Mouse (Mus musculus) spleen, adult 2 months (tissue): Measurements from ENCODE around the gene Arpp19. TPM values are rescaled to one million over a fixed set of nuclear protein-coding genes. Genes with fewer than 3 reads are reported as not detected.

Experiments
- DNase-seq, 2 experiments: peaks; one replicate each; pipeline versions ENCODE4 v3.0.0 to v3.0.0-alpha.2; 2012 to 2021; ENCODE audit warnings: low spot score in 2 of 2, low read depth in 1 of 2
- H3K27ac ChIP-seq: fragments of 200-500 bp; 2 replicates; pipeline ENCODE4 v1.5.1; 2012; ENCODE audit warnings: low read length, inconsistent platforms; ENCODE audit not compliant: insufficient read depth
- H3K27me3 ChIP-seq: fragments of 200-500 bp; 2 replicates; pipeline ENCODE4 v1.6.1; 2012; ENCODE audit warnings: mild to moderate bottlenecking, moderate library complexity, low read length, inconsistent platforms; ENCODE audit not compliant: control insufficient read depth, insufficient read depth
- H3K36me3 ChIP-seq: fragments of 200-500 bp; 2 replicates; pipeline ENCODE4 v1.6.1; 2012; ENCODE audit warnings: mild to moderate bottlenecking, low read length, inconsistent platforms; ENCODE audit not compliant: control insufficient read depth, insufficient read depth
- H3K4me1 ChIP-seq: fragments of 200-500 bp; 2 replicates; pipeline ENCODE4 v1.6.1; 2011; ENCODE audit warnings: inconsistent platforms; ENCODE audit not compliant: control insufficient read depth, insufficient read depth, insufficient read length
- H3K4me3 ChIP-seq: fragments of 200-500 bp; 2 replicates; pipeline ENCODE4 v1.5.1; 2011; ENCODE audit warnings: mild to moderate bottlenecking, inconsistent platforms; ENCODE audit not compliant: insufficient read depth, insufficient read length; ENCODE audit errors: extremely low read depth
- CTCF ChIP-seq: fragments of 200-500 bp; IDR thresholded peaks from 2 replicates; pipeline ENCODE4 v1.5.1; 2011; ENCODE audit warnings: mild to moderate bottlenecking, inconsistent platforms; ENCODE audit not compliant: insufficient read depth, insufficient read length, insufficient replicate concordance; ENCODE audit errors: extremely low read depth
- POLR2A ChIP-seq: fragments of 200-500 bp; IDR thresholded peaks from 2 replicates; pipeline ENCODE4 v1.6.1; 2011; ENCODE audit warnings: low read depth, low read length, inconsistent platforms
- WGBS: fragments of 180-500 bp; shearing (Covaris S2); methylation state at CpG from one replicate; pipeline ENCODE4 v1.1.7; 2018; 5-methylcytosine and 5-hydroxymethylcytosine counted together
- polyA plus RNA-seq: library from polyadenylated mRNA; depleted of rRNA; stranded (reverse); fragments of >200 nt; gene quantifications from 2 replicates; pipeline ENCODE4 v1.2.3, GENCODE M21; 2012; rRNA removed

The Arpp19 gene
- polyA plus RNA-seq, 1 experiment, result 6.1 TPM

DNA sequence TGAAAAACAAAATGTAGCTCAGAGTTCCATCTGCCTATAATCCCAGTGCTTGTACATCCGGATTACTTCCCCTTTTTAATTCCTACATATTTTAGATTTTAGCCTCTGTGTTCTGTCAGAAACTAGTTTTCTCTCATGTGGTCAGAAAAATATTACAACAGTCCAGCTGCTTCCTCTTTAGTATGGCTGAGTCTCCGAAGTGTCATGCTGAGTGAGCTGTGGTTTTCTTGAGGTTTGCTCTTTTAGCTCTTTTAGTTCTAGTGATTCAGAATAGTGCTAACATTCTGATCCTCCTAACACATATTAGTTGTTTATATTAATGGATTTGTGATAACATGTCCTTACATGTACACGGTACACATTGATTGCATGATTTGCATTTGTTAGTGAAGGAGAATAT lies 57.3 kb downstream of the Arpp19 start:
- H3K4me3 ChIP-seq, result no peak overlapping the region
- no peak for DNase-seq
- WGBS, result 3% methylated on average over 3 of the region's 3 CpGs

DNA sequence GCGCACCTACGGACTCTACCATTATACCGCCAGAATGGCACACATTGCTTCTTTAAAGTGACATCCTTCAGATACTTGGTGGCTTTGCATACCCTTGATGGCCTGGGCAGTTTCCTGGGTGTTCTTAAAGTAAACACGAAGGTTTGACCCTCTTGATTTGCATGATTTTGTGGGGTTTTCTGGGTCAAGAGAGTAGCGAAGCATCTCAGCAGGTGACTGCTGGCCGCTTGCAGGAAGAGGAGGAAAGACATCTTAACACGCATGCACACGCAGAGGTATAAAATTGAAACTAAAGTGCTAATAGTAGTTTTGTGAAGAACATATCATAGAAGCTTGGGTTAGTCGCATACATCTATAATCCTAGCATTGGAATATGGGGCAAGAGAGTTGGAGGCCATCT lies 61.5 kb downstream of the Arpp19 start:
- H3K27ac ChIP-seq, result no peak overlapping the region
- WGBS, result 89% methylated on average over 9 of the region's 9 CpGs
- H3K4me1 ChIP-seq, result peaks cover 5% of the 10 kb centered on the region; the same call in 1 of the 2 replicates
- TF ChIP-seq CTCF (no peak), POLR2A (no peak)
- no peak overlapping the region for H3K4me3 ChIP-seq
- no peaks in the 10 kb centered on the region; the same call in none of the 2 replicates for H3K36me3 ChIP-seq
- no peaks in the 10 kb centered on the region for H3K27me3 ChIP-seq
- no peak for DNase-seq

More for the DNA sequence above, 57.3 kb downstream of the Arpp19 start:
- Histone ChIP-seq H3K36me3 (no peaks in the 10 kb centered on the region; the same call in none of the 2 replicates), H3K27ac (no peak overlapping the region), H3K4me1 (peaks cover 5% of the 10 kb centered on the region; the same call in 1 of the 2 replicates), H3K27me3 (no peaks in the 10 kb centered on the region)
- TF ChIP-seq CTCF (no peak), POLR2A (no peak)

DNA sequence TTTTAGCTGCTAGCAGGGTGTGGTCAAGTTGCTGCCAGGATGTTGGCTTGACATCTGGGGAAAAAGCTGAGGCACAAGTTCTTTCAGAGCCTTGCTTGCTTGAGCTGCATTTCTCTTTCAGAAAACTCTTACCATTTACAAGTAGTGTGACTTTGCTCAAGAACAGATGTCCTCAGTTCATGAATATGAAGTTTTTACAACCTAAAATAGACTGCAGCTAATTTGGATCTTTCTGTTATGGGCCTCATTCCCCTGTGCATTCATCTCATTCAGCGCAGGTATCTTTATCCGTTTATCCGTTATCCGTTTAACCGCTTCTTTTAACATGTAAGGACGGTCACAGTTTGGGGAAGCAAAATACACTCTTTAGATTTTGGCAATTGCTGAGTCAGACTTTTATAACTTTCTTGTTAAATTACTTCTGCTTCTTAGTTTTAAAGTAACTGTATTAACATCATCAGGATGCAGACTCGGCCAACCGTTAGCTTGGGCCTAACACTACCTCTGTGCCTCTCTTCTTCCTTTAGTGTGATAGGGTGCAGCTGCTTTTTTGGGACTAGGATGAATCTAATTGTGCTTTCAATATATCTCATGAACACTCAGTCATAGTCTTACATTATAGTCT lies 62.9 kb downstream of the Arpp19 start:
- Histone ChIP-seq H3K36me3 (no peaks in the 10 kb centered on the region; the same call in none of the 2 replicates), H3K27ac (no peak overlapping the region), H3K4me3 (no peak overlapping the region), H3K27me3 (no peaks in the 10 kb centered on the region), H3K4me1 (peaks cover 4% of the 10 kb centered on the region; the same call in 1 of the 2 replicates)
- no peak for TF ChIP-seq POLR2A
- no peak for TF ChIP-seq CTCF
- no peak for DNase-seq
- WGBS, result 43% methylated on average over 8 of the region's 8 CpGs

DNA sequence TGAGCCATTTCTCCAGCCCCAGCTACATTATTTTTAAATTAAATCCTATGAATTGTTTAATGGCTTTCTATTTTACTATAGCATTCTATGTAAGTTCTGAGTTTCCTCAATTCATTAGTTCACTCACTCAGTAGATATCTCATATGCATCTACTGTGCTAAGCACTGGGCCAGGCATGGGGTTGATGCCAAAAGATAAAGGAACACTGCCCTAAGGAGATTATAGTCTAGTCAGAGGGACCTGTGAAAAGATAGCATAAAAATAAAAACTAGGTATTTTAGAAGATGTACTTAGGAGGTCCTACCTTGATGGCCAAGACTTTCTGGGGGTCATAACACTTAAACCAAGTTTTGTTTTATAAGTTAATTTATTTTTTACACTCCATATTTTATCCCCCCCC lies 64.7 kb downstream of the Arpp19 start:
- DNase-seq, result no peak
- no peak overlapping the region for H3K27ac ChIP-seq
- no peak for TF ChIP-seq POLR2A
- TF ChIP-seq CTCF, result no peak
- no peaks in the 10 kb centered on the region; the same call in none of the 2 replicates for H3K36me3 ChIP-seq
- no peak overlapping the region for H3K4me3 ChIP-seq
- H3K27me3 ChIP-seq, result no peaks in the 10 kb centered on the region
- H3K4me1 ChIP-seq, result 0 out of 2 replicates have a peak, but pooled peaks cover 3% of the 10 kb centered on the region

Other genes starting within 250 kb of the Arpp19 start
- 0.06 and 0.09 TPM in 2 replicates for gene Onecut1, start 175.7 kb upstream of the Arpp19 start, polyA plus RNA-seq
- gene Fam214a, start 84.7 kb upstream of the Arpp19 start, polyA plus RNA-seq, result 9.1 and 10.4 TPM in 2 replicates
- 8.9 and 11.1 TPM in 2 replicates for gene Myo5a, start 33.4 kb downstream of the Arpp19 start, polyA plus RNA-seq
- gene Myo5c, start 194.4 kb downstream of the Arpp19 start, polyA plus RNA-seq, result 0.62 and 0.81 TPM in 2 replicates